Mouse (Mus musculus): ENCODE results near the gene Flrt2.
A peak's percentile ranks its signal among the peaks of the same experiment; 100 is the strongest.

Flrt2 gene

DNA sequence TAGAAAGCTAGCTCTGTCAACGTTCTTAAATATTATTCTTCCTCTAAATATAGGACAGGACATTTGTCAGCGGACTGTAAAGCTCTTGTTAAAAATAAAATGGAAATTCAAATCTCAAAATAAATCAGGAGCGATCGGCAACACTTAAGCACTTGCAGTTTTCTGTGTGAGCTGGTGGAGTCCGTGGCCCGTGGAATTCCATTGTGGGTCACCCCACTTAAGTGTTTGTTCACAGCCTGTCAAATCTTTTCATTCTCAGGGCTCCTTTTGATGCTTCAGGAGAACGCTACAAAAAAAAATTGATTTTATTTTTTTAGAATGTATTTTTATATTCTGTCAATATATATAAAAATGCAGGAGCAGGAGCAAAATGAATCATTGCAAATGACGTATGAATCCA is 45.5 kb downstream of the Flrt2 start:
- no peak for DNase-seq

DNA sequence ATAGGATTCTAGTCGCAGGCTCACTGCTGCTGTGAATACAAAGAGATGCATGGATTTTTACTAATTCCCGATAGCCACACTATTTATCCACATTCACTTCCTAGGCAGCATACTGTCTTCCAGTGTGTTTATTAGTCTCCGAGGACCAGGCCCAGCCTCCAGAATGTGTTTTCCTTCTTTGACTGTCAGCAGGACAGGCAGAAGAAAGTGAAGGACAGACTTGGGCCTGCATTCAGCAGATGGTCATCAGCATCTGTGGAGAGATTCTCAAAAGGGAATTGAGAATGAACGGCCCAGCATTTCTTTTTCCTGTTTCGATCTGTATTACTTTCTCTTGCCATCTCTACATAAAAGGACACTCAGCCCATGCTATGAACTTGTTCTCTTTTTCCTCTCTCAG is 46.0 kb downstream of the Flrt2 start:
- no peak for DNase-seq

DNA sequence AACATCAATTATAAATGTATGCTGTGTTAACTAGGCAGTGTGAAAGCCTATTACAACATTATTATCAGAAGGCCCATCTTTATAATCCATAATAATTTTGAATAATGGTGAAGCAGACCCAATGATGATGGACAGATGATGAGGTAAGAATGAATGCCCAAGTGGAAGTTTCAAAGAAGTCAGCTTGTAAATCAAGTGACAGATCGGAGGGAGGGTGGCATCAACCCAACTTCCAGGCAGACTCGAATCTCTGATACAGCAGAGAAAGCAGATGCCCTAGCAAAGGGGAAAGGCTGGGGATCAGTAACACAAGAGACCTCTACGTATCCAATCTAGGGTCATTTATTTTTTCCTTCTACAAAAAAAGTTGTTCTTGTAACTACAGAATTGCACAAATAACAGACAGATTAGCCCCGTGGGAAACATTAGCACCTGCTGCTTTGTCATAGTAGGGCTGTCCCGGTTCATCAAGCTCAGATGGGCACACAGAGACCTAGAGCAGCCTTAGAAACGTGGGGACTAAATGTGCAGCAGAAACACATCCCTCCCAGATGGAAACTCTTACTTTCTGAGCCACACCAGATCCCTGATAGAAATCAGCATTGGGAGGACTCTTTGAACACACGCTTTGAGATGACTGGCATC is 46.6 kb downstream of the Flrt2 start:
- no peak for DNase-seq

DNA sequence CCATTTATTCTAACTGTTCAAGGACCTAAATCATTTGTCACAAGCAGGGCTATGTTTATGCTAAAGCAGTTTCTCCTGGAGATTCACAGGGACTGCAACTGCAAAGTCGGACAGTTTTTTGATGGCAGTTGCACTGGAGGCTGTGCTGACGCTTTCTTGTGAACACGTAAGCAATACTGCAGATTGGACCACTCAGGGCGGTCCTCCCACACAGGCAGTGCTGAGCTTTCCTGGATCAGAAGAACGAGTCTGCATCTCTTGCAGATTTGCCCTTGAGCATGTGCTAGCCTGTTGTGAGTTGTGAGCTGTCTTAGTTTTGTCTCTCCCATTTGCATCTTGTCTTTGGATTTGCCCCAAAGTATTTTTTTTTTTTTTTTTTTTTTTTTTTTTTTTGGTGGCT is 47.7 kb downstream of the Flrt2 start:
- DNase-seq: no peak

DNA sequence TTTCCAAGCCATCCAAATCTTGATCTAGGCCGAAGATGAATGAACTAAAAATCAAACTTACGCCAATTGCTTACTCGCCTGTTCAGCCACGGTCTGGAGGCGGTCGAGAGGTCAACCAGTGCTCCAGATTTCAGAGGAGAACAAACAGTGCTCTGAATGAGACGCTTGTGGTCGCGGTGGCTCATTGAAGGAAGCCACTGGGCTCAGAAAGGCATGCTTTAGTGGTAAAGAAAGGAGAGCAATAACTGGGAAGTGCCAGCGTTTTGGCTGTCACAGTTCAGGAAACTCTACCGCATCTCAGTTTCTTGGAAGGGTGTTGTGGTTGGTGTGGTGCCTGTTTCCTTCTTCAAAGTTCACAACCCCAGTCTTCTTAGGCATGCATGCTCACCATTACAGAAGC is 49.3 kb downstream of the Flrt2 start:
- DNase-seq: no peak

DNA sequence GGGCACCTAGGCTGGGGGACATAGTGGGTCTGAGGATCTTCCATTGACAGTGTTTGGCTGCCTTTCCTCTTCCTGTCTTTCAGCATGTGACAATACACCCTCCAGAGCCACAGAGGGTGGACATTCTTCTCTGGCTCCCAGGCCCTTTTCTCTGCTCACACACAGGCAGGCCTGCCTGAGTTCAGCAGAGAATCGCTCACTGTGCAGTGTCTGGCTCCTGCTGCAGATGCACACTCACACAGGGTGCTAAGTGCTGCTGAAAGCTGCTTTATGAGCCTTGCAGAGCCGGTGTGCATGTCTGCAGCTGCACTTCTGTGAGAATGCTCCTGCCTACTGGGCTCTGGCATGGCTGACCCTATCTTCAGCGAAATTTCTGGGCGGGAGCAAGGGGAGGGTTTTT is 52.3 kb downstream of the Flrt2 start:
- peak; percentile 16 for DNase-seq

DNA sequence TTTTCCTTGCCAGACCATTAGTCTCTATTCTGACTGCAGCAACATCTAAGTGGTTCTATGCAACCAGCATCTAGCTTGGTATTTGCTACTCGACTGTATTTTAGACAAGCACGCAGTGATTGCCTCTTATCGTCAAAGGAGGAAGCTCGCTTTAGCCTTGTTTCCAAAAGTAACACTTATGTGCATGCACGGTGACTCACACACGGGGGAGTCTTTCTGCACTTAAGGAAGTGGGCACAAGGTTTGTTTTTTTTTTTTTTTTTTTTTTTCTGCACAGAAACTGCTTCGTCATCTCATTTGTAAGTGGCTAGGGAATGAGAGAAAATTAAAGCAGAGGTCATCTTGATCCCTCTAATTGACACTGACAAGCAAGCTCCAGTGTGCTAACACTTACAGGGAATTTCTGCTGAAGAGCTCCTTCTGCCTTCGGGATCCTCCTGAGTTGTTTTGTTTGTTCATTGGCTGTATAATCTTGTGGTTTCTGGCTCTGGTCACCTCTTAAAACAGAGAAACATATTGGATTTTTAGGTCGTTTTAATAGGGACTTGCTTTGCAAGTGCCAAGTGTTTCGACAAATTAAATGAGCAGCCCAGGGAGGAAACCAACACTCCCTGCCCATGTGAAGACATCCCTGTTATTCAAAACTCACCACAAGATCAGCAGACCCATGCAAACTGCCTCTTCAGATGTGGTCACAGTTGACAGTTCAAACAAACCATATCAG is 55.0 kb downstream of the Flrt2 start:
- DNase-seq: no peak

DNA sequence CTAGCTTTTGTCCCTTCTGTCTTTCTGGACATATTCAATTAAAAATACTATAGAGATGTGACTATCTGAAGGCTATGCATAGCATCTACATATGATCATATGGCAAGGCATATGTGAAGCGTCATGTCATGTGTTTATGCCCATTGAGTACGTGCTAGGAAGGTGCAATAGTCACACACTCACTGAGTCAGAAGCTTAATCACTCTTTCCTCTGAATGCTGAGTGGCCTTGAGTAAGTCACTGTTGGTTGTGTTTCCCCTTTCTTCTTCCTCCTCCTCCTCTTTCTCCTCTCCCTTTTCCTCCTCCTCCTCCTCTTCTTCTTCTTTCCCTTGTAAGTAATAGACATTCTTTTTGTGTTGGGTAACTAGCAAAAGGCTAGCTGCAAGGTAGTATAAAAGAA is 56.7 kb downstream of the Flrt2 start:
- no peak for DNase-seq

DNA sequence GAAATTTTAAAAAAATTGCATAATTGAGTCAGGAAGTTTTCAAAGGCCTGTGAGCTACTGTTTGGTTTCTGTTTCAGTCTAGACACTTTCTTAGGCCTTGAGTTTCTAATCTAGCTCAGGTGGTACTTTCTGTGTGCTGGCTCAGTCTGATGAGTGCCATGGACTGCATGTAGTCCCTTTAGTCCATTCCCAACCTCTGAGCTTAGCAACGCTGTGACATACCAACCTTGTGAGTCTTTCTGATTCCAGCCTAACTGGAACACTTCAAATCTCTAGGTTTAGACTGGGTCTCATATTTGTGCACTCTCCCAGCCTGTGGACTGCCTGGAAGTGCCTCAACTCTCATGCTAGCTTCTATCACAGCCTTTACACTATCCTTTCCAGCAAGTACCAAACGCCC is 57.2 kb downstream of the Flrt2 start:
- DNase-seq: no peak

DNA sequence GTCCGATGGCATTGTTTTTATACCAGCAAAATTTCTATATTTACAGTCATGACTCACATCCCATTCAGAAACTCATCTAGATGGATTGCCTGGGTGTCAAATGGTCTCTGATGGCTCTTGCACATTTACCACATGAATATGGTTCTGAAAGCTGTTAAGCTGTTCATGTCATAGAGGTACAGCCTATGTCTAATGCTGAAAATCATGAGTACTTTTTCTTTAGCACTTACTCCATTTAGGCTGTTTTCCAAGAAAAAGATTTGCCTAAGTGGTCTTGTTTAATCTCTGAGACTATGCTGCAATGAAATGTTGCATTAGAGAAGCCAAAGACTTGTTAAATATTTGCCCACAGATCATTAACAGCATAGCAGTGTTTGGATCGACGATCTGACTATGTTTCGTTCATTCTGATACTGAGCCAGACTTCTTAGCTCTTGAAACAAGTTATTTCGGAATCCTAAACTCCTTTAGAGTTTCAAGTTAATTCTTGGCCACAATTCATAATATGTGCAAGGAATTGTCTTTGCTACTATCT is 67.3 kb downstream of the Flrt2 start:
- DNase-seq: no peak

DNA sequence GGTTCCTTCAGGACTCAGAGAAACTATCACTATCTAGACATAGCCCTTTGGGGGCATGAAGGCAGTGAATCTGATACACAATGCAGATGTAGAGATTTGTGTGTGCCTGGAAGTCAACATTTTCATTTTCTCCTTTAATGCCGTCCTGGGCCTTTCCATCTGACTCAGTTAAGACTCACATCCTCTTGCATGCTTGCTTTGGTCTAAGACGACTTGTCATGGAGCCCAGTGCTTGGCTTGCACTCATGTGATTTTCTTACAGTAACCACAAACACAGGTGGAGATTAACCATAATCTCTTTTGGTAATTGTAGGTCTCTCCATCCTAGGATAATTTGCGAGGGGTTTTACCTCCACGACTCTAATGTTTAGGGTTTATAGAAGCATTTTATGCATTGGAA is 73.2 kb downstream of the Flrt2 start:
- DNase-seq: no peak

DNA sequence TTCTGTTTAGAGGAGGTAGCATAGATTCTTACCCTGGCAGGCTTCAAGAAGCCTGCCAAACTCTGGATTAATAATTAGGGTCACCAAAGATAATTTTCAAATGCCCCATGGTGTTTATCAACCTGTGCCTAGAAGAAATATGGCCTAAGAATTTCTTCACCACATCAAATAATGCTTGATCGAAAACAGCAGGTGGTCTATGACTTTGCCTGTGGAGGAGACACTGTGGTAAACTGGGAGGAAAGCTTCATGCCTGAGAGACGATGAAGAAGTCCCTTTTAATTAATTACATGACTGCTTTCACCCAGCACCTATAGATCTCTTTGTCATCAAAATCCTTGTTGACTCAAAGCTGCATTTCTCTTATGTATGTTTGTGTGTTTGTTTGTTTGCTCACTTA is 77.0 kb downstream of the Flrt2 start:
- DNase-seq: no peak

DNA sequence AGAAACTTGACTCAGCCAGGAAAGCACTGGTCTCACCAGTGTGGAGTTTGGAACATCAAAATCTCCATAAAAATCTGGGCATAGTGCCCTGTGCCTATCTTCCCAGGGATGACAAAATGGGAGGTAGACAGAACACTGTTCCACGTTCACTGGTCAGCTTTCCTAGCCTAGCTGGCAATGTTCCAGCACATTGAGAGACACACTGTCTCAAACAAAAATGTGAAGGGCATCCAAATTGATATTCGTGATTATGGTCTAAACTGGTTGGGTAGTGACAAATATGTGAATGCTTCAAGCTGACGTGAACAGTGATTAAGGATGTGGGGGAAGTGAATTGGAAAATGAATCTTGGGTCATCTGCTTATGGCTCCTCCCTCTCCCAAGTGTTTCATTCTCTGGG is 78.2 kb downstream of the Flrt2 start:
- no peak for DNase-seq

DNA sequence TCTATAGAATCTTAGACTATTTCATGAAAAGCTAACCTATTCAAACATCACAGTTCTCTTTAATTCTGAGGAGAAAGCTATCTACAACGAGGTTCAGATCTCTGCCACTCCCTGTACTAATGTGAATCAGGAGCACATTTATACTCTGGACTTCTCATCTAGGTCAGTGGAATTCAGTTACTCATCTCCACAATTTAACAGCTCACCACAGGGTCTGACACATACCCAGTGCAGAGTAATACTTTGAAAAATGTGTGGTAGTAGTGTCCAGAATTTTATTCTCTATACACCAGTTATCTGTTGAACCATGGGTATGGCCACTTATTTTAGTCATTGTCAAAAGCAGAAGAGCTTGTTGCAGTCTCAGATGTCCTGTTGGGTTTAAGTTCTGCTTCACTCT is 98.1 kb downstream of the Flrt2 start:
- DNase-seq: no peak

DNA sequence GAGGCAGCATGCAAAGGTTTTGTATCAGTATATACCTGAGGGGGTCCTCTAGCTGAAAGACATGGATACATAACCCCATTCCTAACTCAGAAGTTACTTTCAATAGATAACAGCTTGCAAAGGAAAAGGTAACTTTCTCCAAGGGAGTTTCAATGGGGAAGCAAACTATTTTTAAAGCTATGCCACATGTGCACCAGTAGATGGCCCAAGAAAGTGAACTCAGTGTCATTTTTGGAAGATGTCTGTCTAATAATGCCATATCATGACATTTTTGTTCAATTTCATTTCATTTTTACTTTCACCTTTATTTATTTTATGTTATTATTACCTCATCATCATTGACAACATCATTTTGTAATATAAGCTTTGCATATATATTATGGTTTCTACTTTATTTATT is 124.6 kb downstream of the Flrt2 start:
- DNase-seq: no peak
